Mouse (Mus musculus) intestine, embryonic 15.5 days (tissue): ENCODE measurements at regions not wholly inside any gene's neighbourhood (a gene's known extent, or its start where the extent isn't known, plus 50 kb on each side); places are given as distances from the start of the nearest gene placed in this dataset.
"Not testable (repeated sequence)": the region's sequence is repeated elsewhere in the genome, so short reads cannot be mapped to it uniquely, and the experiment has no call there.

Experiments
- ATAC-seq: fragments of 200-750 bp; cut with Nextera tagmentation; 2 replicates; pipeline ENCODE4 v1.8.0; 2017; ENCODE audit warnings: moderate TSS enrichment, moderate library complexity
- H3K27ac ChIP-seq: fragments of 300-500 bp; sonication (generic); 2 replicates; pipeline ENCODE4 v1.5.1; 2015; ENCODE audit warnings: mild to moderate bottlenecking, inconsistent platforms
- H3K27me3 ChIP-seq: fragments of 300-500 bp; sonication (generic); replicated peaks from 2 replicates; pipeline ENCODE4 v1.6.1; 2015; ENCODE audit warnings: inconsistent platforms
- H3K36me3 ChIP-seq: fragments of 300-500 bp; sonication (generic); 2 replicates; pipeline ENCODE4 v1.6.1; 2015; ENCODE audit warnings: inconsistent platforms
- H3K4me1 ChIP-seq: fragments of 300-500 bp; sonication (generic); replicated peaks from 2 replicates; pipeline ENCODE4 v1.6.1; 2015; ENCODE audit warnings: inconsistent platforms
- H3K4me2 ChIP-seq: fragments of 300-500 bp; sonication (generic); replicated peaks from 2 replicates; pipeline ENCODE4 v1.6.1; 2015; ENCODE audit warnings: mild to moderate bottlenecking, inconsistent platforms
- H3K4me3 ChIP-seq: fragments of 300-500 bp; sonication (generic); replicated peaks from 2 replicates; pipeline ENCODE4 v1.5.1; 2015; ENCODE audit warnings: inconsistent platforms
- H3K9ac ChIP-seq: fragments of 300-500 bp; sonication (generic); 2 replicates; pipeline ENCODE4 v1.6.1; 2015; ENCODE audit warnings: inconsistent platforms
- H3K9me3 ChIP-seq: fragments of 300-500 bp; sonication (generic); 2 replicates; pipeline ENCODE4 v1.6.1; 2016; ENCODE audit warnings: inconsistent platforms
- WGBS: fragments of 180-500 bp; shearing (Covaris S2); methylation state at CpG from one replicate; pipeline ENCODE4 v1.1.7; 2015; 5-methylcytosine and 5-hydroxymethylcytosine counted together

DNA sequence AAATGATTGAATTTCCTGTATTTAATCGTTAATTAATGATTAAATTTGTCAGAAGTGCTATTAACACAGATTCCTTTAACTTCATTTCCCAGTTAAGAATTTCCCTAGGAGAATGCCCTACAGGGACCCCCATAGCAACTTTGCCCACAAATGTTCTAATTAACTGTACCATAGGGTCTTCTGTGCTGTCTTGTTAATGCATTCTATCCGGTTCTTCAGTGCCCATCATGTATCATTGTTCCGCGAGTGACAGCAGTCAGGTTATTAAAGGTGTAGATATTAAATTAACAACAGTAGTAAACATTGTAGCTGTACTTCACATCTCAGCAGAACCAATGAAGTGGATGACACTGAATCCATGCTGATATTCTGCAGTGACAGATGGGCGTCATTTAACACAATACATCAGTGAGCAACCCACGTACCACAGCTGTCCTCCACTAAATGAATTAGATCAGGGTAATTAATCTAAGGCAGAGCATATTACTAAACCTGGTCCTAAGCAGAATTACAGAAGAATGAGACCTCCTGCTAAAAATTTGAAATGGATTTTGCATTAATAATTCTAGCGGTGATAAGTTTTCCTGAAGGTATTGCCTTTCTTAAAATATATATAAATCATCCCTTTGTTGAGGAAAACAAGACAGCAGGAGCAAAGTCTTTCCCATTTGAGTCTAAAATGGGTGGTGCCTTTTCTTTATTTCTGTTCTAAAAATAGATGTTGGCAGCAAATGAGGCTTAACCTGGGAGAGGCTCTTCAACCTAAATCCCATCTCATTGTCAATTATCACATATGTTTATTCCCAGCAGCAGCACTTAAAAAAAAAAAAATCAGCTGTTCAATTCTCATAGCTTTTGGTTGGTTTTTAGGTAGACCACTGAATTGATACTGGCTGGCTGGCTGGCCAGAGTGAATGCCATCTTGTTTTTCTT is 872.3 kb downstream of the Nxph1 start:
- ATAC-seq: no peak
- no peak overlapping the region for H3K4me3 ChIP-seq
- H3K27ac ChIP-seq: no peak overlapping the region
- no peaks in the 10 kb centered on the region for H3K4me1 ChIP-seq
- no peaks in the 10 kb centered on the region for H3K36me3 ChIP-seq
- H3K9me3 ChIP-seq: no peaks in the 10 kb centered on the region
- no peak overlapping the region for H3K4me2 ChIP-seq
- WGBS: 87% methylated on average over 7 of the region's 7 CpGs
- H3K9ac ChIP-seq: no peak overlapping the region
- no peaks in the 10 kb centered on the region for H3K27me3 ChIP-seq

DNA sequence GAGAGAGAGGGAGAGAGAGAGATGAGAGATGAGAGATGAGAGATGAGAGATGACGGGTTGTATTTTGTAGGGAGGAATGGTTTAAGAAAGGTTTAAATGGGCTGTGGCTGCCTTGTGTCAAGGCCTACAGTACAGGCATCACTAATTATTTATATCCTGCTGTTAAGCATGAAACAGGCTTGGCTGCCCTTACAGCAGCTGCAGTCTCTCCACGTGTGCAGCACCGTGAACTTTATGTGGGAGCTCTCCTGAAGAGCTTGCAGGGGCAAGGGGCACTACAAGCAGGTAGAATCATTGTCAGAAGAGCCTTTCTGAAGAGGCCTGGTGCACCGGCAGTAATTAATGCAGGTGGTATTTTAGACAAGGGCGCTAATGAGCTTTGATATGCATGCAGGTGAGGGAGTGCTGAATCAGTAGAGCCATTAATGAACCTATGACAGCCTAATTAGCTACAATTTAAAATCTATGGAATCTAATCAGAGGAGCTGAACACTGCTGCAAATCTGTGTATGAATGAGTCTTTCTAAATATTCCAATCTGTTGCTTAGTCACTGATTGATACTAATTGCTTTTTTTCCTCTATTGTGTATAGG is 886.7 kb downstream of the Nxph1 start:
- H3K4me3 ChIP-seq: no peak overlapping the region
- no peaks in the 10 kb centered on the region for H3K27me3 ChIP-seq
- no peak overlapping the region for H3K9ac ChIP-seq
- no peak overlapping the region for H3K27ac ChIP-seq
- H3K4me2 ChIP-seq: no peak overlapping the region
- no peak for ATAC-seq
- WGBS: 53% methylated on average over 5 of the region's 5 CpGs
- no peaks in the 10 kb centered on the region for H3K4me1 ChIP-seq
- H3K9me3 ChIP-seq: no peaks in the 10 kb centered on the region
- H3K36me3 ChIP-seq: no peaks in the 10 kb centered on the region

- WGBS: 88% methylated on average over 2 of the region's 2 CpGs
- H3K36me3 ChIP-seq: no peaks in the 10 kb centered on the region
- no peak overlapping the region for H3K4me3 ChIP-seq
- no peak overlapping the region for H3K27ac ChIP-seq
- no peaks in the 10 kb centered on the region for H3K27me3 ChIP-seq
- H3K4me2 ChIP-seq: no peak overlapping the region
- H3K9me3 ChIP-seq: no peaks in the 10 kb centered on the region
- no peak overlapping the region for H3K9ac ChIP-seq
- ATAC-seq: no peak
- H3K4me1 ChIP-seq: no peaks in the 10 kb centered on the region
Observed at GRCm38 (mm10) chr6:9842391-9842790, 894.2 kb downstream of the Nxph1 start.

GRCm38 (mm10) chr6:9889853-9890252 is 941.6 kb downstream of the Nxph1 start:
- H3K27me3 ChIP-seq, H3K36me3 ChIP-seq, H3K4me1 ChIP-seq, H3K27ac ChIP-seq, H3K4me2 ChIP-seq, H3K9ac ChIP-seq, H3K4me3 ChIP-seq, H3K9me3 ChIP-seq: not testable (repeated sequence)
- WGBS: 87% methylated on average over 8 of the region's 8 CpGs
- peak; percentile 100 for ATAC-seq
